Mouse (Mus musculus) induced T-regulatory cell, adult 2 months (primary cell): ENCODE data around the gene Tmprss13.

ENCODE experiments used
- DNase-seq: peaks from one replicate; pipeline ENCODE4 v3.0.0-alpha.2; 2012; ENCODE audit warnings: low read depth

Gene Tmprss13

GRCm38 (mm10) chr9:45382834-45383233 is 63.9 kb downstream of the Tmprss13 start:
- no peak for DNase-seq

- DNase-seq: no peak
Measured at GRCm38 (mm10) chr9:45383883-45384282, 65.0 kb downstream of the Tmprss13 start.

- no peak for DNase-seq
Measured at GRCm38 (mm10) chr9:45386698-45387097, 67.8 kb downstream of the Tmprss13 start.

- DNase-seq: peak; percentile 94
Measured at GRCm38 (mm10) chr9:45388385-45388994, 69.6 kb downstream of the Tmprss13 start.

DNA sequence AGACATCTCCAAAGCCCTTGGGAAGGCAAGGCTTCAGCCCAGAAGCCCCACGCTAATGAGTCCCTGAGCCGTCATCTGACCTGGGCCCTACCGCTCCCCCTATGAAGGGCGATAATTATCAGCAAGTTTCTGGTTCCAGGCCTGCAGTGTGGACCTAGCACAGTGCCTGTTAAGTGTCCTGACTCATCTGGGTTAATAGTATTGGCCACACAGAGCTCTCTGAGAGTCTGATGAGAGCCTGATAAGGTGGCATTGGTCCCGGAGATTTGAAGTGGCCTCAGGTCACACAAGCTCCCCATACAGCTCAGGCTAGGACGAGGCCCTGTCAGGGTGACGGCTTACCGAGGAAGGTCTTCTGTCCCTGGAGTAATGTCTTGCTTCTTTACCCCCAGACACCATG is 70.7 kb downstream of the Tmprss13 start:
- no peak for DNase-seq

GRCm38 (mm10) chr9:45391299-45391698 is 72.4 kb downstream of the Tmprss13 start:
- DNase-seq: no peak

DNA sequence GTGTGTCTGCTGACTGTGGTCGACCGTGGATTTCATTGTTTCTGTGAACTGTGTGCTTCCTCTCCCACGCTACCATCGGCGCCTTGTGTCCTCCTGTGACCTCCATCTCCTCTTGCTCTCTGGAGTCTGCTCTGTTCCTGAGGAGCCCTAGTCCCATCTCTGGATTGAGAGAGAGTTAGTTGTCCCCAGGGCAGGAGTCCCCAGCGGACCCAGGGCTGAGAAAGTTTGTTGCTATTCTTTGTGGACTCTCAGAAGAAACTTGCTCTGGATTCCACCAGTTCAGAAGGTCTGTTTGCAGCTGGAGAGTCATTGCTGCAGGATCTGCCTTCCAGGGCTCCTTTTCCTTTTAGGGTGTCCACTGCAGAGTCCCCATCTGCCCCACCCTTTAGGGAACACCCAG is 76.3 kb downstream of the Tmprss13 start:
- DNase-seq: no peak

GRCm38 (mm10) chr9:45395796-45396195 is 76.9 kb downstream of the Tmprss13 start:
- no peak for DNase-seq
